Mouse (Mus musculus) embryonic fibroblast, embryonic 13.5 days (primary cell): ENCODE measurements at regions not wholly inside any gene's neighbourhood (a gene's known extent, or its start where the extent isn't known, plus 50 kb on each side); places are given as distances from the start of the nearest gene placed in this dataset.

Experiments used
- CTCF ChIP-seq: IDR thresholded peaks from 2 replicates; pipeline ENCODE4 v1.5.1; 2011; ENCODE audit warnings: mild to moderate bottlenecking, control low read depth, low read length, moderate library complexity, borderline replicate concordance; ENCODE audit not compliant: insufficient read depth
- POLR2A ChIP-seq: IDR thresholded peaks from 2 replicates; pipeline ENCODE4 v1.6.1; 2011; ENCODE audit warnings: low read depth, mild to moderate bottlenecking, control low read depth, low read length, moderate library complexity

- TF ChIP-seq POLR2A = no peak
- TF ChIP-seq CTCF = no peak
Observed at GRCm38 (mm10) chr9:48082461-48082860, 79.4 kb upstream of the Nxpe4 start.
